Mouse (Mus musculus) small intestine, adult 2 months (tissue): ENCODE measurements around the gene Fbxl16.

ENCODE experiments used
- CTCF ChIP-seq: fragments of 200-500 bp; IDR thresholded peaks from 2 replicates; pipeline ENCODE4 v1.5.1; 2012; ENCODE audit warnings: low read depth, mild to moderate bottlenecking, control low read depth, inconsistent platforms, low read length, moderate library complexity, mixed read lengths; ENCODE audit not compliant: insufficient replicate concordance, insufficient read length; ENCODE audit errors: extremely low read depth
- POLR2A ChIP-seq: fragments of 200-500 bp; IDR thresholded peaks from 2 replicates; pipeline ENCODE4 v1.6.1; 2012; ENCODE audit warnings: low read depth, mild to moderate bottlenecking, control low read depth, inconsistent platforms, low read length, moderate library complexity

GRCm38 (mm10) chr17:25838904-25839303, 30.0 kb downstream of the Fbxl16 start:
- TF ChIP-seq POLR2A (no peak), CTCF (no peak)
